Mouse (Mus musculus) stomach, embryonic 14.5 days (tissue): ENCODE results near the gene Aqp6. TPM values are rescaled to one million over a fixed set of nuclear protein-coding genes. Genes with fewer than 3 reads are reported as not detected.

Experiments used
- ATAC-seq: fragments of 200-750 bp; cut with Nextera tagmentation; 2 replicates; pipeline ENCODE4 v1.8.0; 2017; ENCODE audit warnings: low read depth, moderate TSS enrichment; ENCODE audit not compliant: insufficient number of reproducible peaks, insufficient read depth, low FRiP score
- H3K27ac ChIP-seq: fragments of 300-500 bp; sonication (generic); 2 replicates; pipeline ENCODE4 v1.5.1; 2014; ENCODE audit warnings: mild to moderate bottlenecking, low read length, moderate library complexity, mixed read lengths
- H3K27me3 ChIP-seq: fragments of 300-500 bp; sonication (generic); 2 replicates; pipeline ENCODE4 v1.6.1; 2014; ENCODE audit warnings: low read length, control low read depth, mixed read lengths; ENCODE audit not compliant: control insufficient read depth, insufficient read depth
- H3K36me3 ChIP-seq: fragments of 300-500 bp; sonication (generic); 2 replicates; pipeline ENCODE4 v1.6.1; 2014; ENCODE audit warnings: mild to moderate bottlenecking, control low read depth, low read length, moderate library complexity, mixed read lengths; ENCODE audit not compliant: control insufficient read depth, insufficient read depth
- H3K4me1 ChIP-seq: fragments of 300-500 bp; sonication (generic); 2 replicates; pipeline ENCODE4 v1.6.1; 2014; ENCODE audit warnings: low read length, control low read depth, mixed read lengths; ENCODE audit not compliant: control insufficient read depth, insufficient read depth
- H3K4me2 ChIP-seq: fragments of 300-500 bp; sonication (generic); replicated peaks from 2 replicates; pipeline ENCODE4 v1.6.1; 2014; ENCODE audit warnings: low read depth, low read length, control low read depth
- H3K4me3 ChIP-seq: fragments of 300-500 bp; sonication (generic); 2 replicates; pipeline ENCODE4 v1.5.1; 2014; ENCODE audit warnings: low read depth, low read length, control low read depth
- H3K9ac ChIP-seq: fragments of 300-500 bp; sonication (generic); replicated peaks from 2 replicates; pipeline ENCODE4 v1.6.1; 2014; ENCODE audit warnings: low read depth, mild to moderate bottlenecking, control low read depth, low read length, moderate library complexity, mixed read lengths
- H3K9me3 ChIP-seq: fragments of 300-500 bp; sonication (generic); 2 replicates; pipeline ENCODE4 v1.6.1; 2016; ENCODE audit warnings: low read depth, low read length, control low read depth; ENCODE audit not compliant: control insufficient read depth
- WGBS: fragments of 180-500 bp; shearing (Covaris S2); extraction: QIAGEN DNeasy Blood & Tissue Kit; methylation state at CpG from one replicate; pipeline ENCODE4 v1.1.7; 2014; 5-methylcytosine and 5-hydroxymethylcytosine counted together
- polyA plus RNA-seq: library from polyadenylated mRNA; unstranded; fragments of >200 nt; fragmentation: Nextera tagmentation; extraction: Ambion mirVana; gene quantifications from 2 replicates; pipeline ENCODE4 v1.2.1, GENCODE M21; 2014

Aqp6 gene
- polyA plus RNA-seq, 1 experiment from 2014 or later = not detected

DNA sequence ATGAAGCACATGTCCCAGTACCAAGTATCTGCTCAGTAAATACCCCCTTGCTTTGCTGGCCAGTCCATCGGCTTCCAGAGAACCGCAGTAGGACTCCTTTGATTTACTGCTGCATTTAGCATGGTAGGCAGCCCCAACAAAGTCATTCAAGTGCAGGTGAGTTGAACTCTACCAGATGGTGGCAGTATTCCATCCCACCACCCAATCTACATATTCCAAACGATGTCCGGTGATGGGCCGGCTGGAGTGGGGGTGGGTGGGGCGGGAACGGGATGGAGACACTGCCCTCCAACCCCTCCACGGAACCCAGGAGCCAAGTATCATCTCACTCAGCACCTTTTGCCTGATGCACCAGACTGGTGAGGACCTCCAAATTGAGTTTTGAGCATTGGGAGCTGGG lies 52.1 kb downstream of the Aqp6 start:
- Histone ChIP-seq H3K27ac (no peak overlapping the region; the same call in 1 of the 2 replicates), H3K4me3 (no peak overlapping the region), H3K27me3 (0 out of 2 replicates have a peak, but pooled peaks cover 11% of the 10 kb centered on the region), H3K9ac (no peak overlapping the region), H3K4me2 (peak overlapping the region; percentile 30), H3K36me3 (no peaks in the 10 kb centered on the region), H3K9me3 (no peaks in the 10 kb centered on the region), H3K4me1 (peaks cover 27% of the 10 kb centered on the region; the same call in 1 of the 2 replicates)
- ATAC-seq = no peak
- 11% methylated on average over 8 of the region's 8 CpGs for WGBS

- H3K4me2 ChIP-seq = peak overlapping the region; percentile 30
- H3K27me3 ChIP-seq = 0 out of 2 replicates have a peak, but pooled peaks cover 11% of the 10 kb centered on the region
- H3K9me3 ChIP-seq = no peaks in the 10 kb centered on the region
- H3K9ac ChIP-seq = no peak overlapping the region
- H3K27ac ChIP-seq = no peak overlapping the region
- no peaks in the 10 kb centered on the region for H3K36me3 ChIP-seq
- peaks cover 24% of the 10 kb centered on the region; the same call in 1 of the 2 replicates for H3K4me1 ChIP-seq
- WGBS = 5% methylated on average over 21 of the region's 21 CpGs
- no peak overlapping the region for H3K4me3 ChIP-seq
- no peak for ATAC-seq
These were observed 52.7 kb downstream of the Aqp6 start for GRCm38 (mm10) chr15:99653876-99654275.

Other genes starting within 250 kb of the Aqp6 start
- 21.5 and 23.1 TPM in 2 replicates for gene Fmnl3, start 230.9 kb upstream of the Aqp6 start, polyA plus RNA-seq
- 317 and 355 TPM in 2 replicates for gene Tmbim6, start 208.5 kb upstream of the Aqp6 start, polyA plus RNA-seq
- 8.9 and 9.3 TPM in 2 replicates for gene Nckap5l, start 143.7 kb upstream of the Aqp6 start, polyA plus RNA-seq
- gene Bcdin3d, start 126.7 kb upstream of the Aqp6 start, polyA plus RNA-seq = 12.9 and 16.7 TPM in 2 replicates
- gene Faim2, start 73.2 kb upstream of the Aqp6 start, polyA plus RNA-seq = 0.29 and 0.42 TPM in 2 replicates
- gene Aqp2, start 22.3 kb upstream of the Aqp6 start, polyA plus RNA-seq = not detected in 2 replicates
- 0.21 and 0.72 TPM in 2 replicates for gene Aqp5, start 10.6 kb upstream of the Aqp6 start, polyA plus RNA-seq
- gene Racgap1, start 50.3 kb downstream of the Aqp6 start, polyA plus RNA-seq = 108 and 109 TPM in 2 replicates
- gene Asic1, start 69.0 kb downstream of the Aqp6 start, polyA plus RNA-seq = 1.5 and 1.8 TPM in 2 replicates
- 37.8 and 40.1 TPM in 2 replicates for gene Smarcd1, start 100.7 kb downstream of the Aqp6 start, polyA plus RNA-seq
- gene Gm17349, start 104.1 kb downstream of the Aqp6 start, polyA plus RNA-seq = not detected in 2 replicates
- gene Gpd1, start 116.1 kb downstream of the Aqp6 start, polyA plus RNA-seq = 0.20 and 0.21 TPM in 2 replicates
- gene Cox14, start 124.2 kb downstream of the Aqp6 start, polyA plus RNA-seq = 181 and 193 TPM in 2 replicates
- 77.0 and 78.7 TPM in 2 replicates for gene Cers5, start 171.5 kb downstream of the Aqp6 start, polyA plus RNA-seq